Mouse (Mus musculus) thymus, adult 2 months (tissue): ENCODE measurements around the gene Spsb1.

Experiments
- CTCF ChIP-seq: fragments of 200-500 bp; IDR thresholded peaks from 2 replicates; pipeline ENCODE4 v1.5.1; 2012; ENCODE audit warnings: mild to moderate bottlenecking, control low read depth, low read length, moderate library complexity, borderline replicate concordance; ENCODE audit not compliant: control insufficient read depth, poor library complexity, insufficient read depth; ENCODE audit errors: extremely low read depth
- POLR2A ChIP-seq: fragments of 200-500 bp; IDR thresholded peaks from 2 replicates; pipeline ENCODE4 v1.6.1; 2012; ENCODE audit warnings: mild to moderate bottlenecking, low read length, control low read depth, moderate library complexity; ENCODE audit not compliant: control insufficient read depth, poor library complexity, insufficient read depth; ENCODE audit errors: extremely low read depth

GRCm38 (mm10) chr4:149891172-149891960 lies 63.5 kb downstream of the Spsb1 start:
- TF ChIP-seq CTCF, result no peak
- no peak for TF ChIP-seq POLR2A
